Mouse (Mus musculus): Measurements from ENCODE around the gene Ppp1r9b. TPM values are rescaled to one million over a fixed set of nuclear protein-coding genes. Genes with fewer than 3 reads are reported as not detected.
A peak's percentile ranks its signal among the peaks of the same experiment; 100 is the strongest.

The Ppp1r9b gene
- polyA plus RNA-seq, 1 experiment from 2014 or later = 14.4 TPM

DNA sequence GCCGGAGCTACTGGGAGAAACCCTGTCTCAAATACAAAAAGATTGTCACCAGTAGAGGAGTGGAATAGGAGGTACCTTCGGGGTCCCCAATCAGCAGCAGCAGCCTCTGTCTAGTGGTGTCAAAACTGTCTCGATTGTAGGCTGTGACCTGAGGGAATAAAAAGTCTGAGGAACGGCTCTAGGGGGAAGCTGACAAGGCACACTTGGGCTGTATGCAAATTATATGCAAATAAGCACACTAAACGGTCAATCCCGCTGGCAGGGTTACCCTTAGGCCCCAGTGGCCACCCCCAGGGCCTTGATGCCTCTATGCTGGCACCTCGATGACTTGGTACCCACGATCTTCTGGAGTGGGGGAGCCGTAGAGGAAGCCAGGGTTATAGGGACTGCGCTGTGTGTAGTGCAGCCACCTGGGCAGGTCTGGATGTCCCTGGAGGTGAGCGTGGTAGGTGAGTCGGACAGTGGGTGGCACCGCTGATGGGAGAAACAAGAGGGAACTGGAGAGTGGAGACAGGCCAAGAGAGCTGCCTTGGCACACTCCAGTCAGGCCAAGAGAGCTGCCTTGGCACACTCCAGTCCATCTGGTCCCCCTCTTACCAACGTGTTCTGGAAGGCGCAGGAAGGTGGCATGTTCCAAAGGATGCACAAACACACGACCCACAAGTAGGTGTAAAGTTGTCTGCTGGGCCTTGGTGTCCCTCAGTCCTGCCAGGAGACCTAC lies 18.8 kb upstream of the Ppp1r9b start:
- ATAC-seq (ENCODE audit: insufficient number of reproducible peaks, low FRiP score, low TSS enrichment, low read depth) (no peak), DNase-seq (ENCODE audit: low spot score) (no peak)
- 64% methylated on average over 16 of the region's 16 CpGs for WGBS
- Histone ChIP-seq H3K4me2 (ENCODE audit: low read depth, severe bottlenecking) (no peak overlapping the region), H3K36me3 (ENCODE audit: control insufficient read depth, insufficient read depth, low read length) (no peaks in the 10 kb centered on the region), H3K4me1 (ENCODE audit: control insufficient read depth, insufficient read depth, low read length) (no peaks in the 10 kb centered on the region), H3K9me3 (ENCODE audit: control insufficient read depth, low read length) (no peaks in the 10 kb centered on the region), H3K4me3 (ENCODE audit: low read depth, low read length) (no peak overlapping the region), H3K9ac (ENCODE audit: low read length) (no peak overlapping the region), H3K27ac (replicated peaks; ENCODE audit: low read depth, low read length) (no peak overlapping the region), H3K27me3 (ENCODE audit: control insufficient read depth, insufficient read depth, low read length) (no peaks in the 10 kb centered on the region)

DNA sequence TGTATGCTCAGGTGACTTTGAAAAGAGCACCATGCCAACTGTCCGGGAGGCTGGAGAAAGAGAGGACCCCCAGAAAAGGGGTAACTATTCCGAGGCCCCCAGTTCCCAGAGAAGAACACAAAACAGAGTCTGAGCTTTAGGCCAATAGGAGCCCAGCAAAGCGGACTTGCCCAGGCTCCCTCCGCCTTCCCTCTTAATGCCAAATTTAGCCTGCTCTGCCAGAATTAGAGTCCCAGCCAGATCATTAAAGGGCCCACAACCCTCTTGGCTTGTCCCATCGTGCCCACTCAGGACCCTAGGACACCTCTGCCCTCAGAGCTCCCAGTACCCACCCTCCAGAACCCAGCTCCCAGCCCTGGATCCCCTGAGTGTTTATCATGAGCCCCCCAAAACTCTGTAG lies 17.9 kb upstream of the Ppp1r9b start:
- no peak overlapping the region for H3K4me2 ChIP-seq (ENCODE audit: low read depth, severe bottlenecking)
- 70% methylated on average over 5 of the region's 5 CpGs for WGBS
- DNase-seq (ENCODE audit: low spot score) = no peak
- H3K27me3 ChIP-seq (ENCODE audit: control insufficient read depth, insufficient read depth, low read length) = no peaks in the 10 kb centered on the region
- no peaks in the 10 kb centered on the region for H3K4me1 ChIP-seq (ENCODE audit: control insufficient read depth, insufficient read depth, low read length)
- H3K4me3 ChIP-seq (ENCODE audit: low read depth, low read length) = no peak overlapping the region
- no peak for ATAC-seq (ENCODE audit: insufficient number of reproducible peaks, low FRiP score, low TSS enrichment, low read depth)
- H3K9me3 ChIP-seq (ENCODE audit: control insufficient read depth, low read length) = no peaks in the 10 kb centered on the region
- no peak overlapping the region for H3K27ac ChIP-seq (replicated peaks; ENCODE audit: low read depth, low read length)
- no peak overlapping the region for H3K9ac ChIP-seq (ENCODE audit: low read length)
- no peaks in the 10 kb centered on the region for H3K36me3 ChIP-seq (ENCODE audit: control insufficient read depth, insufficient read depth, low read length)

DNA sequence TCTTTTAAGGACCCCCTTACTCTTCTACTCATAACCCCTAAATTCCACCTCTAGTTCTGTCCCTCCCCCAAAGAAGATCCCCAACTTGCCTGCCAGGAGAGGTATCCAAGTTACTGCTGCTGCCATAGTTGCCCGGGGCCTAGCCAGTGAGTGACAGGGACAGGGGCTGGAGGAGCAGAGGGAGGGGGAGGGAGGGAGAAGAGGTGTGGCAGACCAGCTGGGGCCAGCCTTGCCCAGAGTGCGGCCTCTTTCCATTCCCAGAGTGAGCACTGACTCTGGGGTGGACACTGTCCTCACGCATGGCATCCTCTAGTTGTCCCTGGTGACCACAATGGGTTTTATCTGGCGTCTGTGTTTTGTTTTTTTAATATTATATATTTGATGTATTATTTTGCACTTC lies 17.5 kb upstream of the Ppp1r9b start:
- no peak for ATAC-seq (ENCODE audit: insufficient number of reproducible peaks, low FRiP score, low TSS enrichment, low read depth)
- WGBS = 53% methylated on average over 4 of the region's 4 CpGs
- no peak overlapping the region for H3K27ac ChIP-seq (replicated peaks; ENCODE audit: low read depth, low read length)
- no peaks in the 10 kb centered on the region for H3K36me3 ChIP-seq (ENCODE audit: control insufficient read depth, insufficient read depth, low read length)
- no peak overlapping the region for H3K4me3 ChIP-seq (ENCODE audit: low read depth, low read length)
- DNase-seq (ENCODE audit: low spot score) = no peak
- H3K4me2 ChIP-seq (ENCODE audit: low read depth, severe bottlenecking) = no peak overlapping the region
- H3K9ac ChIP-seq (ENCODE audit: low read length) = no peak overlapping the region
- H3K4me1 ChIP-seq (ENCODE audit: control insufficient read depth, insufficient read depth, low read length) = no peaks in the 10 kb centered on the region
- H3K27me3 ChIP-seq (ENCODE audit: control insufficient read depth, insufficient read depth, low read length) = no peaks in the 10 kb centered on the region
- no peaks in the 10 kb centered on the region for H3K9me3 ChIP-seq (ENCODE audit: control insufficient read depth, low read length)

DNA sequence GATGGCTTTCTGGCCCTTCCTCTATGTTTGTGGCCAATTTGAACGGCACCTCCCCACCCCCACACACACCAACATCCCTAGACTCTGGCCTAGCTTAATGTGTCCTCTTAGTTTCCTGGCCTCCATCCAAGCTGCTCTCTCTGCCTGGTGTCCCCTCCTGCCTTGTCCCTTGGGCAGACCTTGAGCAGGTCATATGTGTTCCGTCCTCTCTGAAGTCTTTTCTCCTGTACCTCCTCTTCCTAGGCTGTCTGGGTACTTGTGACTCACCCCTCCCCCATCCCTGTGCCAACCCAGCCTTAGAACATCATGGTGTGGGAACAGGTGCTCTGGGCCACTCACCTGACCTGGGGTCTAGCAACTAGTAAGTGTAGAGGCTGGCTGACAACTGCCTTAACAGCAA lies 15.9 kb upstream of the Ppp1r9b start:
- no peak for DNase-seq (ENCODE audit: low spot score)
- Histone ChIP-seq H3K4me3 (ENCODE audit: low read depth, low read length) (no peak overlapping the region), H3K27me3 (ENCODE audit: control insufficient read depth, insufficient read depth, low read length) (no peaks in the 10 kb centered on the region), H3K4me1 (ENCODE audit: control insufficient read depth, insufficient read depth, low read length) (no peaks in the 10 kb centered on the region), H3K36me3 (ENCODE audit: control insufficient read depth, insufficient read depth, low read length) (no peaks in the 10 kb centered on the region), H3K9me3 (ENCODE audit: control insufficient read depth, low read length) (no peaks in the 10 kb centered on the region), H3K27ac (replicated peaks; ENCODE audit: low read depth, low read length) (no peak overlapping the region), H3K4me2 (ENCODE audit: low read depth, severe bottlenecking) (no peak overlapping the region), H3K9ac (ENCODE audit: low read length) (no peak overlapping the region)
- 92% methylated on average over 2 of the region's 2 CpGs for WGBS
- no peak for ATAC-seq (ENCODE audit: insufficient number of reproducible peaks, low FRiP score, low TSS enrichment, low read depth)

DNA sequence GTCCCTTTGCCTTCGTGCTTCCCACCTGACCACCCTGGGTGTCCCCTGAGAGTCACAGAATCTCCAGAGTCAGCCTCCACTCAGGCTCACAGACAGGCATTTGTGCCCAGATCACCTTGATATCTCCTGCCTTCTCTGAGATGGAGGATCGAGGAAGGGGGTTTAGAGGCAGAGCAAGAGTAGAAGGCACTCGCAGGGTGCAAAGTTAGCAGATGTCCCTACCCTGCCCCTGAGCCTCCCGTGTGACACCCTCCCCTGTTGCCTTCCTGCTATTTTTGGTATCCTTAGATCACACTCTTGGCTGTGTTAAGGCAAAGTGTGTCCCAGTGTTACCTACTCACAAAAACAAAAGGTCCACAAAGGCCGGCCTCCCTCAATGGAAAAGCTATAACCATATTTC lies 14.6 kb upstream of the Ppp1r9b start, which contains the start of gene Sgca:
TSS of gene Sgca (minus strand) at position 129 of the 400 bp plus-strand sequence.
- H3K27me3 ChIP-seq (ENCODE audit: control insufficient read depth, insufficient read depth, low read length) = no peaks in the 10 kb centered on the region
- no peaks in the 10 kb centered on the region for H3K9me3 ChIP-seq (ENCODE audit: control insufficient read depth, low read length)
- 70% methylated on average over 5 of the region's 5 CpGs for WGBS
- no peak within 1 kb of the TSS for H3K4me3 ChIP-seq (ENCODE audit: low read depth, low read length)
- H3K4me2 ChIP-seq (ENCODE audit: low read depth, severe bottlenecking) = no peak within 1 kb of the TSS
- no peak for DNase-seq (ENCODE audit: low spot score)
- no peak within 1 kb of the TSS for H3K9ac ChIP-seq (ENCODE audit: low read length)
- ATAC-seq (ENCODE audit: insufficient number of reproducible peaks, low FRiP score, low TSS enrichment, low read depth) = no peak
- no peaks in the 10 kb centered on the region for H3K4me1 ChIP-seq (ENCODE audit: control insufficient read depth, insufficient read depth, low read length)
- H3K27ac ChIP-seq (replicated peaks; ENCODE audit: low read depth, low read length) = no peak within 1 kb of the TSS
- no peaks in the 10 kb centered on the region for H3K36me3 ChIP-seq (ENCODE audit: control insufficient read depth, insufficient read depth, low read length)

DNA sequence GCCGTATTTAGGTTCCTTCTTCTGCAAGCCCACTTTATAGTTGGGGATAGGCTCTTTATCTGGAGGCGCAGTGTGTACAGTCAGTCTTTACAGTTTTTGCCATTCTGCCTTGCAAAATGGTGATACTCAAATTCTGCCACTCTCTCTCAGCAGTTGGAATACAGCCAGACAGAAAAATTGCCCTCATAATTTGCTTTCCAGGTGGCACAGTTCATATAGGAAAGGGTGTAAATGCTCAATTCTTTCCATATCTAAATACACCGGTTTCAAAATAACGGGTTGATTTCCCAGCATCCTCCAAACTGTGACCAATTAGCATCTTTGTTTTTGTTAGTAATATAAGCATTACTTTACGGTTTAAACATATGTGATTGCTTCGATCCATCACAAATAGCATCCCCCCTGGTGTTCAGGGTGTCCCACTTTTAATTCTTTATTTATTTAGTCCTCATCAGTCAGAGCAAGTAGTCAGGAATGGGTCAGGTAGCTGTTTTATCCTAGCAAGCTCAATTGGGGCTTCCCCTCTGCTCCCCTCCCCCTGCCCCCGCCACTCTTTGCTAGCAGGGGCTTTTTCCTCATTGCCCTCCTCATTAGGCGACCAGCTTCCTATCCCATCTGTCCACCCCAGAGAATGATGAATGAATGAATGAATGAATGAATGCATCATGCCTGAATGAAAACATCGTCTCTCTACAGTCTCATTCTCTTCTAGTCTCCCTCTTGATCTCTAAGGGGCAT lies 12.5 kb upstream of the Ppp1r9b start:
- H3K27me3 ChIP-seq (ENCODE audit: control insufficient read depth, insufficient read depth, low read length) = no peaks in the 10 kb centered on the region
- H3K4me2 ChIP-seq (ENCODE audit: low read depth, severe bottlenecking) = peak overlapping the region; percentile 37; the same call in 1 of the 2 replicates
- no peak for DNase-seq (ENCODE audit: low spot score)
- peak; percentile 9; the same call in 1 of the 2 replicates for ATAC-seq (ENCODE audit: insufficient number of reproducible peaks, low FRiP score, low TSS enrichment, low read depth)
- peak overlapping the region; percentile 52; the same call in 1 of the 2 replicates for H3K9ac ChIP-seq (ENCODE audit: low read length)
- no peak overlapping the region for H3K27ac ChIP-seq (replicated peaks; ENCODE audit: low read depth, low read length)
- H3K4me3 ChIP-seq (ENCODE audit: low read depth, low read length) = no peak overlapping the region
- no peaks in the 10 kb centered on the region for H3K9me3 ChIP-seq (ENCODE audit: control insufficient read depth, low read length)
- WGBS = 52% methylated on average over 9 of the region's 9 CpGs
- H3K4me1 ChIP-seq (ENCODE audit: control insufficient read depth, insufficient read depth, low read length) = no peaks in the 10 kb centered on the region
- no peaks in the 10 kb centered on the region for H3K36me3 ChIP-seq (ENCODE audit: control insufficient read depth, insufficient read depth, low read length)

DNA sequence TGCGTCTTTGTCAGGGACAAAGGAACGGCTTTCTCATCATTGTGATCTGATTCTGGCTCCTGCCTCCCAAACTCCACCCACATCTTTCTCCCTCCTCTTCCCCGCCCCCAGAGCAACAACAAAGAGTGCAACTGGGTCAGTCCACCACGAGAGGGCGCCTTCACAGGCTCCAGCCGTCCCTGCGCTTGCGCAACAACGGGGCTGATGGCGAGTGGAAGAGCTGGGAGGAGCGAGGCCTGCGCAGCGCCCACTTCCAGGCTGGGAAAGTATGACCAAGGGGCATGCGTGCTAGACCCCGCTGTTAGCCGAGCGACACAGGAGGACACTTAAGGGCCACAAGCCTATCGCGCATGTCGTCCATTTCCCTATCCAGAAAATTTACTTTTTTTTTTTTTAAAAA lies 11.9 kb upstream of the Ppp1r9b start:
- under 1% methylated on average over 20 of the region's 20 CpGs for WGBS
- H3K4me3 ChIP-seq (ENCODE audit: low read depth, low read length) = no peak overlapping the region
- H3K36me3 ChIP-seq (ENCODE audit: control insufficient read depth, insufficient read depth, low read length) = no peaks in the 10 kb centered on the region
- peak overlapping the region; percentile 52; the same call in 1 of the 2 replicates for H3K9ac ChIP-seq (ENCODE audit: low read length)
- no peak overlapping the region for H3K27ac ChIP-seq (replicated peaks; ENCODE audit: low read depth, low read length)
- H3K4me2 ChIP-seq (ENCODE audit: low read depth, severe bottlenecking) = peak overlapping the region; percentile 37; the same call in 1 of the 2 replicates
- DNase-seq (ENCODE audit: low spot score) = peak; percentile 98
- no peaks in the 10 kb centered on the region for H3K27me3 ChIP-seq (ENCODE audit: control insufficient read depth, insufficient read depth, low read length)
- H3K4me1 ChIP-seq (ENCODE audit: control insufficient read depth, insufficient read depth, low read length) = no peaks in the 10 kb centered on the region
- no peaks in the 10 kb centered on the region for H3K9me3 ChIP-seq (ENCODE audit: control insufficient read depth, low read length)
- peak; percentile 90 for ATAC-seq (ENCODE audit: insufficient number of reproducible peaks, low FRiP score, low TSS enrichment, low read depth)

DNA sequence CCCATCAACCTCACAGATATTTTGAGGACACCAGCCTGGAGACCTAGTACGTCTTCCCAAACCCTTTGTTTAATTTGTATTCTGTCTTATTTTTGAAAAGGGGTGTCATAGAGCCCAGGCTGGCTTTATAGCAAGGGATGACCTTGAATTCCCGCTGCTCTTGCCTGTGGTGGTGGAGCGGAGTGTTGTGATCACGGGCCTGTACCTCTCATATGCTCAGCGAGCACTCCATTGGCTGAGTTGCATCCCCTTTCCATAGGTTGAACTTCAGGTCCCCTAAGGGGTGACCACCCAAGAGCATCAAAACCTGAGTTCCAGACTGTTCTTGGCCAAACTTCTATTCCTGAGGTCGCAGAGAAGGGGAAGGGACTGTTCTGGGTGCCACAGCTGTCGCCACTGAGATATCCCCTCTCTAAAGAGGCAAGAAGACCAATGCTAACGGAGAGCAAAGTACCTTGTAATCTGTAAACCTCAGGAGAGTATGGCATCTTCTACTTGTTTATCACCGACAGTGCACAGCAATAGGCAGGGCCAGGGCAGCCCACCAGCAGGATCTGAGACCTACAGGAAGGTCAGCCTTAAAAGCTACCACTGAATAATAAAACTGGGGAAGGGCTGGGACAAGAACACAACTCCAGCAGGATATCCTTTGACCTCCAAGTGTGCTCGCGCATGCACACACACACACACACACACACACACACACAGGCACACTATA lies 11.2 kb upstream of the Ppp1r9b start:
- H3K4me3 ChIP-seq (ENCODE audit: low read depth, low read length) = no peak overlapping the region
- H3K4me2 ChIP-seq (ENCODE audit: low read depth, severe bottlenecking) = no peak overlapping the region; the same call in 1 of the 2 replicates
- ATAC-seq (ENCODE audit: insufficient number of reproducible peaks, low FRiP score, low TSS enrichment, low read depth) = peak; percentile 63; the same call in 1 of the 2 replicates
- no peak for DNase-seq (ENCODE audit: low spot score)
- no peaks in the 10 kb centered on the region for H3K4me1 ChIP-seq (ENCODE audit: control insufficient read depth, insufficient read depth, low read length)
- 81% methylated on average over 11 of the region's 11 CpGs for WGBS
- H3K27ac ChIP-seq (replicated peaks; ENCODE audit: low read depth, low read length) = 0 out of 2 replicates have a peak overlapping the region, but pooled peaks have one; percentile 4
- no peak overlapping the region for H3K9ac ChIP-seq (ENCODE audit: low read length)
- no peaks in the 10 kb centered on the region for H3K27me3 ChIP-seq (ENCODE audit: control insufficient read depth, insufficient read depth, low read length)
- no peaks in the 10 kb centered on the region for H3K9me3 ChIP-seq (ENCODE audit: control insufficient read depth, low read length)
- no peaks in the 10 kb centered on the region for H3K36me3 ChIP-seq (ENCODE audit: control insufficient read depth, insufficient read depth, low read length)
